Mouse (Mus musculus) liver, embryonic 14.5 days (tissue): Measurements from ENCODE around the gene Klf8.

Experiments used
- CTCF ChIP-seq: IDR thresholded peaks from 2 replicates; pipeline ENCODE4 v1.5.1; 2016; ENCODE audit warnings: antibody characterized with exemption, low read depth, control low read depth
- EP300 ChIP-seq: IDR thresholded peaks from 2 replicates; pipeline ENCODE4 v1.6.1; 2016; ENCODE audit warnings: antibody characterized with exemption, low read depth

GRCm38 (mm10) chrX:153389291-153389690 is 152.0 kb downstream of the Klf8 start:
- TF ChIP-seq EP300: no peak
- TF ChIP-seq CTCF: peak; percentile 22; the same call in 1 of the 2 replicates
